Mouse (Mus musculus) induced T-regulatory cell, adult 2 months (primary cell): ENCODE data around the gene Adgrg1.

Experiments
- DNase-seq: peaks from one replicate; pipeline ENCODE4 v3.0.0-alpha.2; 2012; ENCODE audit warnings: low read depth

The Adgrg1 gene

DNA sequence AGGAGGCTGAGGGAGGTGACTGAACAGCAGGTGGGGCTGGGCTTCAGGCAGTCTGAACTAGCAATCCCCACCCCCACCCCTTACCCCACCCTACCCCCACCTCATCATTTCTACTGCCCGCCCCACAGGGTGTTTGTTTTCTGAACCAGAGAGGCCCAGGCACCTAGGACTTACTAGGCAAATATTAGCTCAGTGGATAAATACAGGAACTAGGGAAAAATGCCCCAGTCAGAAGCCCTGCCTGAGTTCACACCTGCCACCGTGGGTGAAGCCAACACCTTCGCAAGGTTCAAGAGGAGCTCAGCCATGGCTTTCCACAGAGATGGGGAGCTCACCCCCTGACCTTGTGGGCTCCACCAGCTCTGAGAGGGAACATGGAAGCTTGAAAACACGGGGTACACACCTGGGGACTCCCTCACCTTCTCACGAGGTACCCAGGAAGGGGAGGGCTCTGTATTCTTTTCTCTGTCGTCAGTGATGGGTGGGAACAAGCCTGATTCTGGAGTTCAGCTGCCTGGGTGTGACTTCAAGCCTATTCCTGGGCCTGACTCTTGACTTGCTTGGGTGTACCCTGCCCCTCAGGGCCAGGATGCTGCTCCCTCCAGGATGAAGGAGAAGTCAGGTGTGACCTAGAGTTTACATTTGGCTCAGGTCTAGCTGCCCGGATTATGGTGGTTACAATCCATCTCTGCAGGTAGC lies at the start of gene Adgrg1:
Gene Adgrg1 (plus strand): TSS at position 285 of the 699 bp plus-strand sequence.
- no peak for DNase-seq

DNA sequence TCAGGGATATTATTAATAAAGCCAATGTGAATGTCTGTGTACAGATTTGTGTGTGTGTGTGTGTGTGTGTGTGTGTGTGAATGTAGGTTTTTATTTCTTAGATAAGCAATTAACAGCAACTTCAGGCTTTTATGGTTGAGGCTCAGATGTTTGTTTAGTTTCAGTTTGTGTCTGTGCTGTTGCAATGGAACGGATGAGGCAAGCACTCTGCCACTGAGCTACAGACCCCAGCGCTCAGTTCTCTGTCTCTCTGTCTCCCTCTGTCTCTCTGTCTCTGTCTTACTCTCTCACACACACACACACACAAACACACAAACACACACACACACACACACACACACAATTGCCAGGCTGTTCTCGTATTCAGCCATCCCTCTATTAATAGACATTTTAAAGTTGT lies 46.3 kb upstream of the Adgrg1 start:
- no peak for DNase-seq

DNA sequence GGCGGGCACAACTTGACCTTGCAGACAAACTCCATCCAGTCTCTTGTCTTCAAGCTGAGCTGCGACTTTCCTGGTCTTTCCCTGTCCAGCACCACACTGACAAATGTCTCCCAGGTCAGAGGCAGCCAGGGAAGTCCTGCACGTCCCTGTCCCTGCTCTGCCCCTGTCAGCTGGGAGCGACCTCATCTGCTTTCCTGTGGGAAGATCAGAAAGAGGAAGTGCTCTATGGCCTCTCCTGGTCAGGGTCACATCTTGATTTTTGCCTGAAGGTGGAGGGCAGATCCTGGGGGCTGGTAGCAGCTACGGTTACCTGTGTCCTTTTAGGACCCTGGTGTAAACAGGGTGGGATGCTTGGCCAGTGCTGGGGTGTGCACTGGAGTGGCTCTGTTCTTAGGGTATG lies 40.6 kb upstream of the Adgrg1 start:
- no peak for DNase-seq

DNA sequence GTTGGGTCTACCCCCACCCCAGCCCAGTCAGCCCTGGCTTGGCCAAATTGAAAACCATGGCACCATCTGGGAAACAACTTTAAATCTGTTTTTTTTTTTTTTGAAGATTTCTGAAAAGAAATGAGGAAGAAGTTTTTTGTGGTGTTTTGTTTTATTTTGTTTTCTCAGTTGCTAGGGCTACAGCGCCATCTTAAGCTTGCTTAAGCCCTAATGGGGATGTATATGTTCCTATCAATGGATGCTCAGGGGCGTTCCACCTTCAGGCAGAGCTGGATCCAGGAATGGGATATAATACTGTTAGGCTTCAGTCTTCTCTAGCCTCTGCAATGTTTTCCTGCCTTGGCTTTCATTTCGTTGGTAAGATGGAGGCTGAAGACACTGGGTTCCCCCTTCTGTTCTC lies 39.4 kb upstream of the Adgrg1 start:
- DNase-seq, result no peak

DNA sequence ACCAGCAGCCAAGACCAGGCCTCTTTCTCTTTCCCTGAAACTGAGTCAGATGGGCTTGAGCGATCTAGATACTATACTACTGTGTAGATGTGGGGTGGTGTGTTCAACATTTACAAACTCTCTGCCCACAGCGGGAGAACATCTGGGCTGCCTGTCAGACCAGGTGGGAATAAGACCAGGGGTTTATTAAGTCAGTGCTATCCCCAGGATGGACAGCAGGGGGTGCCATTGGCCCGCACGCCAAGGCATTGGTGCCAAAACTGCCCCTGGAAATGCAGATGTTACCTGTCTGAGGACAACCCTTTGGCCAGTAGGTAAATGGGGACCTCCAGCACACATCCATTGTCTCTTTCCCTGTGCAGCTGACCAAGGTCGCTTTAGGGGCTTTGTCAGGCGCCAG lies 32.0 kb upstream of the Adgrg1 start:
- DNase-seq, result peak; percentile 72

DNA sequence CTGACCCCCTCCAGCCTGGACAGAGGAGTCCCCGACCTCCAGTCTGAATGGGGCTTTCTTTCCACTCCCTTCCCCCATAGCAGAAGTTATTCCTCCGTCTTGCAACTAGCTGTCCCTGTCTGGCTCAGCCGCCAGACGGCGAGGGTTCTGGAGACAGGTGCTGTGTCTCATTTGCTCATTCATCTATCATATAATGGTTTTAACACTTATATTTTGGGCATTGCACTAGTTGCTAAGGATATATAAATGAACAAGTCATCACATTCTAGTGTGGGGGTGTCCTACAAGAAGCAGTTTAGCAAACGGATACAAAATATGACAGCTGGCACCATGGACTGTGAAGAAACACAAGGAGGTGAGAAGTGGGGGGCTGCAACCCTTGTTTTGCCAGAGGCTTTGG lies 29.4 kb upstream of the Adgrg1 start:
- DNase-seq, result no peak

DNA sequence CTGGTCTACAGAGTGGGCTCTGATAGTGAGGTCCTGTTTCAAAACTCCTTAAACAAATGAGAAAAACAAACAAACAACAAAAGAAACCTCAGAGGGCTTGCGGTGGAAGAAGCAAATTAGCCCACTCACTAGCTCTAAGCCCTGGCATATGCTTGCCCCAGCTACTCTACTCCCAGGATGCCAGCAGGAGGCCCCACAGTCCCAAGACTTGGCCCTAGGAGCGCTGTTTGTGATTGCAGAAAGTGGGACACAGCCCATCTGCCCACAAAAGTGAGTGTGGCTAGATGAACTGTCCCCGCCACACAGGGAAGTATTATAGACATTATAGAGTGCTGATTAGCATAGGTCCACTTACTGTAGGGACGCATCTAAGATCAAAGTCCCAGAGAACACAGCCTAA lies 26.1 kb upstream of the Adgrg1 start:
- no peak for DNase-seq

DNA sequence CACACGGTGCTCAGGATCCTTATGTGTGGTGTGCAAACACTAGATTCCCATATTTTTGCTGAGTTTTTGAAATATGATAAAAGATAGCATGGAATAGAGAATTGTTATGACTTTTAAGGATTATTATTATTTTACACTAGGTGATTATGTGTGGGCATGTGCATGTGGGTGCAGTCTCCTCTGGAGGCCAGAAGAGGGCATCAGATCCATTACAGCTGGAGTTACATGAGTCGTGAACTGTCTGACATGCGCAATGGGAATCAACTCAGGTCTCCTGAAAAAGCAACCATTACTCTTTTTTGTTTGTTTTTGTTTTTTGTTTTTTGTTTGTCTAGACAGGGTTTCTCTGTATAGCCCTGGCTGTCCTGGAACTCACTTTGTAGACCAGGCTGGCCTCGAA lies 25.5 kb upstream of the Adgrg1 start:
- DNase-seq, result no peak

DNA sequence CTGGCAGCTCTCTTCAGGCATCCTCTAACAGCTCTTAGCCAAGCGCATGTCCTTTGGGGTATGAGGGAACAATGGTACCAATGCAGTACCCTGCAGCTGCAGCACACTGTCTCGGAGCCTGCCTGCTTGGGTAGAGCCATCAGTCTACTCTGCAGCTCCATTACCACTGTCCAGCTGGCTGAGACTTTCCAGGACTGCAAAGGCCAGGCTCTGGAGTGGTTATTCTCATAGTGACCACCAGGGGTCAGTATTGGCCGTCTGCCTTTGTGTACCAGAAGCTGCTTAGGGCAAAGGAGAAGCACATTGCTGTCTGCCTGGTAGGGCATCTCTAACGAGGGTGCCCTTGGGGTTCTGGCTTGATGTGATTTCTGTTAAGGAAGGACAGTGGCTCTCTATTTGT lies 24.5 kb upstream of the Adgrg1 start:
- DNase-seq, result peak; percentile 78

DNA sequence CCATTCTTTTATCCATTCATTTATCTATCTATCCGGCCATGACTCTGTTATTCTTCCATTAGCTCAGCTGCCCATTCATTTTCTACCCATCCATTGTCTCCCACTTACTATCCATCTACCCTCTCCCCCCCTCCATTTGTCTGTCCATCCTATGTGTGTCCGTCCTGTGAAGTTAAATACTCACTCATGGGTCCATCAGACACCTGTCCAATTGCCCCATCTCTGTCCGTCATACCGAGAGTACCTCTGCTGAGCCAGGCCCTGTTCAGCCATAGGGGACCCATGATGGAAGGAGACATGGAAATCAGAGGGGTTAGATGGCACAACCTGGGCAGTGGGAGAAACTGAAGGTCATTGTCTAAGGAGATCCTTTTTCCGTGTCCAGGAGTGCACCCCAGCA lies 24.1 kb upstream of the Adgrg1 start:
- DNase-seq, result no peak

DNA sequence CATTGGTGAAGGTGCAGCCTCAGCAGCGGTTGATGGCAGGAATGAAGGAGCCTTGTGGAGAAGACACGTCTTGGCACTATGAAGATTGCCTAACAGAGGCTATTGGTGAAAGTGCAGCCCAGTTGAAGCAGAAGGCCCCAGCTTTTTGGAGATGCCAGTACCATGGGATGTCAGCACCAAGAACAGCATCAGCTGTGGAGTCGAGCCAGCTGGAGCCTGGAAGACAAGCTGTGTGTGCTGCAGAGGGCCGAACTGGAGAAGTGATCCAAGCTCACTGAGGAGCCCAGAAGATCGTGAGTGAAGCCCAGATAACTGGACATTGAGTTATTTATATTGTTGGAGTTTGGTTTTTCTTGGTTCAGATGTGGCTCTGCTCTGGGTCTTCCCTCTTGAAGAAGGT lies 22.5 kb upstream of the Adgrg1 start:
- DNase-seq, result no peak

DNA sequence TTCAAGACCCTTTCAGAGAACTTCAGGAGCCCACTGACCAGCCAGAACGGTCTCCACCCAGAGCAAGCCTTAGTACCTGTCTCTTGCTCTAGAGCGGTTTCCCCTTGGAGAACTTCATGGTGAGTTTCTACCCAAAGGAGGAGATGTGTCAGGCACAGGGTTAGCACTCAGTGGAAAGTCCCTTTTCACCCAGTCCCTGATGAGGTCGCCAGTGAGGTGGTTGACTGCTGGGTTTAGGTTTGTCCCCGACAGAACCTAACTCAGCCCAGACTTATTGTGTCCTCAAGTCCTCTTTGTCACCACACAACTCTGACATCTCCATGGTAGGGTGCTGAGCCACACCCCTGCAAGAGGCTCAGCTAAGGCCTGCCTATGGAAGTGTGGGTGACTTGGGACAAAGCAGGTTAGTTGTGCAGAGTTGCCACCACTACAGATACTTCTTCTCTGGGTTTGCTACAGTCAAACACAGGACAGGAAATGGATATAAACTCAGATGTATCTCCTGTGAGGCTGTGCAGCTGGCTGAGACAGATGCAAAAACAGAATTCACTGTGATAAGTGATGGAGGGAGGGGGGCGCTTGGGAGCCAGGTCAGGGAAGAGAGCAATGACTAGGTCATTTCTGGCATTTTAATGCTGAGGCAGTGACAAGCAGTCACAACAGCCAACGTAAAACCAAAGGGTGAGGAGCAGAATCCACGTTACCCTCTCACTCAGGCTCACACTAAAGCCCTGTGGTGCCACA lies 20.8 kb upstream of the Adgrg1 start:
- DNase-seq, result peak; percentile 37

DNA sequence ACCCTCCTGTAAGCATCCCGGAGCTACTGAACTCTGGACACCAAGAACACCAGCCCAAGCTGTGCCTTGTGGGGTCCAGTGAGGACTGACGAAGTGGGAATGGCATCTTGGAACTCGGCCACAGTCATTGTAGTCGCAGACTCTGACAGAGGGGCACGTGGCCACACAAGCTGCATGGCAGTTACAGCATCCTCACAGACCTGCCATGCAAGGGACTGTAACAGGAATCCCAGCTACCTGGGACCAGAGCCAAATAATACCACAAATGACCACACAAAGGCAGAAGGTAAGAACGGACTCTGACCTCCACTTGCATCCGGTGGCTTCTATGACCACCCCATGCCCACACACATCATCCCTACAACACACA lies 20.2 kb upstream of the Adgrg1 start:
- DNase-seq, result no peak

DNA sequence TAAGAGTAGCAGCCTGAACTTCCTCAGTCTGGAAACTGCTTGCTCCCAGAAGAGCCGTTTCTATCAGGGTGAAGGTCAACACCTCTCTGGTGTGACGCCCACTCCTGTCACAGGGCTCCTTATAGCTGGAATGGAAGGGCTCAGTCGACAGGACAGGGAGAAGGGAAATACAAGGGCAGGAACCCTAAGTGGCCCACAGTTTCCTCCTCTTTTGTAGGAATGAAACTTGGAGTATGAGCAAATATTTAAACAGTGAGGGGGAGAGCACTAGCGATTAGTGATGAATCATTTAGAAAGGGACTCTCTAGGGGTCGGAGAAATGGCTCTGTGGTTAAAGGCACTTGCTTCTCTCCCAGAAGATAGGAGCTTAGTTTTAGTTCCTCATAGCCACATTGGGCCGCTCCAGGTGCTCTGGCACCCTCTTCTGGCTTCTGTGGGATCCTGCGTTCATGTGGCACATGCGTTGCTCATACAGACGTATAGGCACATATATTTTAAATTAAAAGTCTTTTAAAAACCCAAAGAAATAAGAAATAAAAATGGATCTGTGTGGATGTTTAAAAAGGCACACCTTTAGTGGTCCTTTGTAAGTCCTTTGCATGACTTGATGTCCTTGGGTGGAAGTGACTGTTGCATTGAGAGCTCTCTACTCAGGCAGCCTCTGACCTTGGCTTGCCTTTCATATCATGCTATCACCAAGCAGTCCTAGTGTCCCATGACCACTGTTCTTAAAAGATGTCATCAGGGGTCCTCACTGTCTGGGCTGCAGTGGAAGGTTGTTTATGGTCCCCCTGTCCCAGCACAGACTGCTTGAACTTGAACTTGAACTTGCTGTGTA lies 19.4 kb upstream of the Adgrg1 start:
- peak; percentile 55 for DNase-seq

DNA sequence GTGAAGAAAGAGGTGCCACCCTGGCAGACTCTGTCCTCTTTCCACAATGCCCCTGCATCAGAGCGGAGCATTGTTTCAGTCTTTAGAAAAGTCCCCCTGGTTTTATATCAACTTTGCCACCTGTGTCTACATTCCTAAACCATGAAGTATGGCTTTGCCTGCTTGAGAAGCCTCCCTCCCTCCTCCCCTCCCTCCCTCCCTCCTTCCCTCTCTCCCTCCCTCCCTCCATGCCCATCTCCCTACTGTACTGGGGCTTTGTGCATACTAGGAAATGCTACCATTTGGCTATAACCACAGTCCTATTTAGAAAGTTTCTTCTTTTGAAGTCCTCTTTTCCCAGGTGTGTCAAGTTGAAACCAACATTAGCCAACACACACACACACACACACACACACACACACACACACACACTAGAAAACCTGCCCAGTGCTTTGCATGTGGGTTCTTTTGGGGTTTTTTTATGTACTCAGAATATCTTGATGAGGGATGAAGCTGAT lies 18.4 kb upstream of the Adgrg1 start:
- peak; percentile 22 for DNase-seq

DNA sequence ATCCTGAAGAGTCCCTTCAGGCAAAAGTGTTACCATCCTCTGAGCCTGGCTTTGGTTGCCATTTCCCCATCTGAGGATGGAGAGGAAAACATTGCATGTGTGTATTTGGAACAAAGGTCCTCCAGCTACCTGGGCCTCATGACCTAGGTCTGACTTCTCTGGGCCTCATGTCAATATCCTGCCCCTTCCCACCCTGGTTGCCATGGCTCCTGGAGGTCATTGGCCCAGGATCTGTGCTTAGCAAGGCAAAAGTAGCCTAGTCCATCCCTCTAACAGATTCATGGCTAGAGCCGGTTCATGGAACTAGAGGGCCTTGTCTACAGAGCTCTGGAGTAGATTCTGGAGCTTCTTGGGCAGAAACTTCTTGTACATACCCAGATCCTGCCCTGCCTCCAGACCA lies 12.3 kb upstream of the Adgrg1 start:
- DNase-seq, result no peak

DNA sequence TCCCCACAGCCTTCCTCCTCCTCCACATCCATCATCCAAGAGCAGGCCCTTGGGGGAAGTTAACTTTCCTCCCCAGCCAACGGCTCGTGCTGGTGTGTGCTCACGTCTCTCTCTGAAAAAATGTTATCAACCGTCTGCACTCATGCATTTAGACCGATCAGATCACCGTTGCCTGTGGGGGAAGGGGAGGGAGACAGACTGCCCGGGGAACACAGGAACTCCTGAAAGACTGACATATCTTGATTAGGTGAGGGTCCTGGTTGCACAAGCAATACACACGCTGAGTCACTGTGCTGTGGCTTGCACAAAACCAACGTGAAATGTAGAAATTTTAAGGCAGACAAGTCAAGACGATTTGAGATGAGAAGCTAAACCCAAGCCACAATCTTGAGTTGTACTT lies 9.7 kb upstream of the Adgrg1 start:
- DNase-seq, result no peak

DNA sequence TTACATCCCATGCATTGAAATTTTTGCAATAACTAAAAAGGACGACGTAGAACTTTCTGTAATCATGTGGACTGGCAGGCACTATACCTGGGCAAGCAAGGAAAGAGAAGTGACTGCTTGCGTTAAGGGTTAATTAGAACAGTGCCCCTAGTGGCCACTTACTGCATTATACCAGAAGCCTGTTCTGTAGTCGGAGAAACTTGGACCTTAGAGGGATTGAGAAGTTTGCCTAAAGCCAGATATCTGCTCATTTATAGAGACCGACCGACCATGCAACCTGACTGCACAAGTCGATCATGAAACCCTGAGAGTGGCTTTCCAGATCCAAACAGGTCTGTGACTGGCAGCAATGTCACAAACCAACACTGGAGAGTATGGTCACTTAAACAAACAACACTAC lies 8.0 kb upstream of the Adgrg1 start:
- DNase-seq, result peak; percentile 76

DNA sequence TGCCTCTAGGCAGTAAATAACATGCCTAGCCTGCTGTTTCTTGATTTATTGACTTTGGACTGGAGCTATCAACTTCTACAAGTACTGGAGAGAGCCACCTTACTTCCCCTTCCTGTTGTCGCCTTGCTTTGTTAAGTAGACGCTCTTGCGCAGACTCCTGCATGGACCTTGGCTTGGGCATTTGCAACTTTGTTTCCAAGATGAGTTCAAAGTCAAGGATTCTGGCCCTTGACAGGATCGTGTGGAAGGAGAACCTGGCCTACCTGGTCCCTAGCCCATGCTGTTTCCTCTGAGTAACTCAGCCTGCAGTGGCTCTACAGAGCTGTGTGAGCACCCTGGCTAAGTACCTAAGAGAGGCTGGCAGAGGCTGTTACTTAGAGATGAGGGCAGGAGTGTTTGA lies 7.5 kb upstream of the Adgrg1 start:
- DNase-seq, result no peak

DNA sequence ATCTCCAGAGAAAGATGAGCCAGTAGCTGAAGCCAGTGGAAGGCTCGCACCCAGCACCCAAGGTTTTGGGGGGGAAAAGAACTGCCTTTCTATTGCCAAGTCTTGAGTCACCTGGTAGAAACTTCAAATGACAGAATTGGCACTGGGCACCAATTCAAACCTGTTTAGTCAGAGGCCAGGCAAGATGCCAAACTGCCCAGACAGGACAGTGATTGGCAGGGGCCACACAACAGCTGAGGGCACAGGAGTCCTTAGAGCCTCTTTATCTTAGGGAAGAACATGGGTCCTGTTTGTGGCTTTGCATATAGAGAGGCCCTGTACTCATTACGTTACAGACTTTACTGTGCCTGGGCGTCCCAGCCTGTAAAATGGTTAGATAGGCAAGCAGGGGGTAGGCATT lies 7.0 kb upstream of the Adgrg1 start:
- DNase-seq, result no peak

DNA sequence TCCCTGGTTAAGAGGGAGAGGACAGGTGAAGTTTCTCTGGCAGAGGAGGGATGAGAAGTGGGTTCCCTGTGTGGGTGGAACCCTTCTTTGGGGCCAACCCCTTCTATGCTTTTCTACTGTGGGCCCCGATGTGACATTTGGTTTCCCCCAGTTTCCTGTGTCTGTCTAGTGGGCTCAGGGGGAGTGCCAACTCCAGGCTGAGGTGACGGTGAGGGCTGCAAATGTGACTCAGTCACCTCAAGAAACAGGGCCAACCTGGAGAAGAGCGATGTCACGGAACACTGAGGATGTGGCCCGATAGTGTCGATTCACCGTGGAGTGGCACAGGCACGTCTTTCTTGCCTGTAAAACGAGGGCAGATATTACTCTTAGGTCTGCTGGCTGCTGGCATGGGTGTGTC lies 1.3 kb upstream of the Adgrg1 start:
- DNase-seq, result peak; percentile 42

DNA sequence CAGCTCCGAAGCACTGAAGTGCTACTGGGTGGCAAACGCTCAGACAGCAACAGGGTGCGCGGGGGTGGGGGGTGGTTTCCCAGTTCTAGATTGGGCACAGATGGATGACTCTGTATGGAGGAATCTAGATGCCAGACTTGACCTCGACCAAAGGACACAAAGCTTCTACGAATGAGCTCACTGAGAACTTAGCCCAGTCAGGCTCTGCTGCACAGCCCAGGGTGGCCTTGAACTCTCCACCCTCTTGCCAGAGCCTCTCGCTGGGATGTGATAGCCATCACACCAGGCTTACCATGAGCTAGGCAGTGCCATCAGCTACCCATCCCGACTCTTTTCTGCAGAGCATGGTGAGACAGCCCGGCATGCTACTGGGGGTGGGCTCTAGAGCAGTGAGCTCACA lies 765 bp upstream of the Adgrg1 start:
- DNase-seq, result no peak
